Mouse (Mus musculus) cortical plate, adult 2 months (tissue): ENCODE measurements at regions not wholly inside any gene's neighbourhood (a gene's known extent, or its start where the extent isn't known, plus 50 kb on each side); places are given as distances from the start of the nearest gene placed in this dataset.

Source experiments
- CTCF ChIP-seq: fragments of 200-500 bp; IDR thresholded peaks from 2 replicates; pipeline ENCODE4 v1.5.1; 2011; ENCODE audit warnings: mild to moderate bottlenecking, control low read depth, low read length; ENCODE audit not compliant: insufficient read depth; ENCODE audit errors: extremely low read depth
- POLR2A ChIP-seq: fragments of 200-500 bp; IDR thresholded peaks from 2 replicates; pipeline ENCODE4 v1.6.1; 2011; ENCODE audit warnings: mild to moderate bottlenecking, low read length, control low read depth; ENCODE audit not compliant: insufficient read depth; ENCODE audit errors: extremely low read depth

GRCm38 (mm10) chr17:4208142-4208925 lies 512.3 kb upstream of the Nox3 start:
- no peak for TF ChIP-seq CTCF
- TF ChIP-seq POLR2A, result no peak
